Mouse (Mus musculus) cerebellum, postnatal 4 days (tissue): ENCODE measurements around the gene Tspan3.
A peak's percentile ranks its signal among the peaks of the same experiment; 100 is the strongest.

Experiments
- DNase-seq, 2 experiments: peaks; one replicate each; pipeline ENCODE4 v3.0.0; 2022; ENCODE audit warnings: low spot score in 2 of 2, mixed read lengths in 1 of 2

The Tspan3 gene

DNA sequence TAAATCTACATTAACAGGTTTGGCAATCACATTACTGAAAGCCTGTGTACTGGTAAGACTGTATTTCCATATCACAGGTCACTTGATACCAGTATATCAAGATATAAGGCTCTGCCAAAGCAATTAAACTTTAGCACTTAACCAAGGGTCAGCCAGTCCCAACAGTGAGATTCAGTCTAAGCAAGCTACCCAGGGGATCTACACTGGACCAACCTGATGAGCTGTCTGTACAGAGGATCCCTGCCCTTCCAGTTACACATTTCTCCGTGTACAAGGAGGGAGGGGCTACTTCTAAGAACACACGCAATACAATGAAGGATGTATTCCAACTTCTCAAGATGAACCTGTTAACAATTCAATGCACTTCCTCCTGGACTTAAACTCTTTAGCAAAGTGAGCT, 7.2 kb downstream of the Tspan3 start:
- no peak for DNase-seq

DNA sequence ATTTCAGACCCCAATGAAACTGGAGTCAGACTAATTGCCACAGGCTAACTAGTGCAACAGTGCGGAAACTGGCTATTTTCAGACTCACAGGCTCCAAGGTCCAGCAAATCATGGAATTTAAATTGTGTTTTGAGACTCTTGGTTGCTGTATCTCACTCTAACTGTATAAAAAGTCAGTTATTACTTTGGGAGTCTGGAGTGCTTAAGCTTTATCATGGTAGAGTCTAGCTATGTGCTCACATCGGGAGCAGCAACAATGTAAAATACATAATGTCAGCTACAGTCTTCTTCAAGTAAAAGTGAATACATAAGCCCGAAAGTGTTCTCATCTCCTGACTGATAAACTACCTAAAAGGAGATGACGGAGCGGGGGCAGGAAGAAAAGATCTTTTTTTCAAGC, 10.7 kb downstream of the Tspan3 start:
- no peak for DNase-seq

DNA sequence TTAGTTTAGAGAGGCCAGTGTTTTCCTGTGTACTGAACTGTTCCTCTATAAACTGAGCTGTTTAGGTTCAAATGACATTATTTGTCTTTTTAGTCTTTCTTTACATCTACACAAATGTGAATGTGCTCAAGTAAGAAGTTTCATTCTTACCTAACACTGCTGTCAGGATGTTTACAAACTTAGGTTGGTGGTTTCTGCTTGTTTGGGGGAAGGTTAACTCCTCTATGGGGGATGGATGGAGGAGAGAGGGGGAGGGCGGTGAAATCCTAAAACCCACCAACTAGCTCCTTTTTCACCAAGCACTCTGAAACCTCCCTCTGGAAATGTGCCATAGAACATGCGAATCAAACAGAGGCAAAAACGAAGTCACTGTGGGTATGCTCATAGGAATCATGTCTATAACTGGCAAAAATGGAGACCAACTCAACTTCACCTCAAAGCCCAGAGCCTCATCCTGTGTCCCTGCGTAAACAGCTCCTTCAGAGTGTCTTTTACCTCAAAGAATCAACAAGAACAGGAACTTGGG, 12.7 kb downstream of the Tspan3 start:
- DNase-seq = no peak

DNA sequence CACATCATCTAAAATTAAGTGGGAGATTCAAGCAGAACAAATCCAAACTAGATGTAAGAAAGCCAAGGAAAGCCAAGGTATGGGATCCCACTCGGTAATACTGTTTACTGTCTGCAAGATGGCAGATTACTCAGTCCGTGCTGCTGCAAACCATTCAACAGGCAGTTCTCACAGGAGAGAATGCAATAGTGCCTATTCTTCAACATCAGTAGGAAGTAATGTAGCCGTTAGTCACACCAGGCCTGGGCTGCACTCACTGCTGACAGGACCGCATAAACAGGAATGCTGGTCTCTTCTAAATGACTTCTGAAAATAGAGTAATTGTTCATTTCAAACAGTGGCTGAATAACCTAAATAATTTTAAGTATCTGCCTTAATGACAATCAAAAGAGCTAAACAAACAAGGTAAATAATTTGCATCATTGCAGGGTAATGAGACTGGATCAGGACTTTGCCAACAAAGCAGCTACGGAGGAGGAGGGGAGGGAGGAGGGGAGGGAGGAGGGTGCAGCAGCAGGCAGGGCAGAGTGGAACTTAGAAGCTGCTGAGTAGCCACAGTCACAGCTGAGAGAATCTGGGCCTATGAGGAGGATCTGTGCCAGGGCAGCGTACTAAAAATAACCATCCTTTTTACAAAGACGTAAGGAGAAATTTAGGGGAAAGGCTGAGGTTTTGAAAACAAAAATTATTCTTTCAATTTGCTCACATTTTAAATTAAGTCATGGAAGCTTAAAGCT, 13.4 kb downstream of the Tspan3 start:
- no peak for DNase-seq

DNA sequence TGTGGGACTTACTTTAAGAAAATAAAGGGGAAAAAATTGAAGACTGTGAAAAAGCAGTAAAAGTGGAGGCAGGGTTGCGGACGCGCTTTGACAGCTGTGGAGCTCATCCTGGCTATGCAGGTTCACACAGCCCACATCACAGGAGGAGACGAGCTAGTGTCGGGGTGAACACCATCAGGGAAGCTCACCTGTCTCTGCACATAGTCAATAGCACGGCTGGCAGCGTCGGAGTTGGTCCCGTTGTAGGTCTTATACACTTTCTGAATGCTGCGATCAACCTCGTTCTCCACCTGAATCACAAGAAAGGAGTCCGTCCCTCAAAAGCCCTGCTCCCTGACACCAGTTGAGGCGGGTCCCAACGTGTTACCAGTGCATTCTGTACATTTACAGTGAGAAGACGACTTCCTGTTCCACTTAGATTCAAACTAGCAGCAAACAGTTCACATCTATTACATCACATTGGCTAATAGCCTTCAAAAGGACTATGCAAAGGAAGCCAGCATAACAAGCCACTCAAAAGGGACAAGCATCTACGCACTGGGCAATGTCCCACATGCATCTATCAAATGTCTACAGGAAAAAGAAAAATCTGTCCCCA, 18.9 kb downstream of the Tspan3 start:
- no peak for DNase-seq

DNA sequence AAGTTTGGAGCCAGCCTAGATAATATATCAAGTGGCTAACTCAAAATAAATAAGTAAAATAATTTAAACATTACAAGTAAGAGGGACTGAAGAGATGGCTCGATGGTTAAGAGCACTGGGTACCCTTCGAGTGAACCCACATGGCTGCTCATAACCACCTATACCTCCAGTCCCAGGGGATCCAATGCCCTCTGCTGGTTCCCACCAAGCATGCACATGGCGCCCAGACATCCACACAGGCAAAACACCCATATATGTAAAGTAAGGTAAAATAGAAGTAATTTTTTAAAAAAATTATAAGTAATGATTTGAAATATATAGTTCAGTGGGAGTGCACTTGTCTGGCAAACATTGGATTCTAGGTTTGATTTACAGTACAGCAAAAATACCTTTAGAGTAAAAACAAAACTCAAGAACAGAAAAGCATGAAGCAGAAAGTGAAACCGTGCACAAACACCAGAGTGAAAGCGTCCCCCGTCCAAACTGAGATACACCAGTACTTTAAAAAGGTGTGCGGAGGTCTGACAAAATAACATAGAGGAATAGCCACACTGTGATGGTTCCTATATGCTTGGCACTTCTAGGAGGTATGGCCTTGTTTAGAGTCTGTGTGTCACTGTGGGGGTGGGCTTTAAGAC, 20.8 kb downstream of the Tspan3 start:
- no peak for DNase-seq

DNA sequence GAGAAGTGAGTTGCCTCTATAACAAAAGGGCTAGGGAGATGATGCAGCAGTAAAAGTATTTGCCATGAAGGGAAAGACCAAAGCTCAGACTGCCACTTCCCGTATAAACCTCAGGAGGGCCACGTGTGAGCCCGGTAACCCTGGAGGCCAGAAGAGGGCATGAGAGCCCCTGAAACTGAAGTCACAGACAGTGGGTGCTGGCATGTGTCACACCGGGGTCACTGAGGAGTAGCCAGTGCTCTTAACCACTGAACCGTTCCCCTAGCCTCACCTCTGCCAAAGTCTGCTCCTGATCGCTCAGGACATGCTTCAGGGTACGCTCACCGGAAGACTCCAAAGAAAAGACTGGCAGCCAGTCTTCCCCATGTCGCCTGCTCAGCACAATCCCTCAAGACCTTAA, 23.5 kb downstream of the Tspan3 start:
- DNase-seq = no peak

DNA sequence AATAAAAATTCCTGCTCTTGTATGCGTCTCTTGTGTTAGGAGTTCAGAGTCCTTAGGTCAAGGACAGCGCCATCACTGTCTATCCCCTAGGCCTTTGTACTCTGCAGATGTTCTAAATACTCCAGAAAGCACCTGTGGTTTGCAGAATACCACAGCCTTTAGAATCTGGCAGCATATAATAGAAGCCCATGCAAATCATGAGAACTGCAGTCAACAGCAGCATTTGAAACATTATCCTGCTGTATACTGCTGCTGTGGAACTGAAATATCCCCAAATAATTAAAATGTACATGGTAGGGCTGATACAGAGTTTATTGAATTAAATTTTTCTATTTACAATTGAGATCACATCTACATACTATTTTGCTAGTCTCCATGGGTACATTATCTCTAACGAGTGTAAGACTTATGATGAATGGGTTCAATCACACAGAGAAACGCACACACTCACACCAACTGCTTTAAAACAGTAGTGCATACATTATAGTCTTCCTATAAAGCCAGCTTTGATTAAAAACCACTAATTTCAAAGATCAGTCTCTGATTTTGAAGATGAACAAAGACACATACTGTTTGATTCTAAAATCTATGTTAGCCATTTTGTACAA, 29.6 kb downstream of the Tspan3 start:
- DNase-seq = no peak

DNA sequence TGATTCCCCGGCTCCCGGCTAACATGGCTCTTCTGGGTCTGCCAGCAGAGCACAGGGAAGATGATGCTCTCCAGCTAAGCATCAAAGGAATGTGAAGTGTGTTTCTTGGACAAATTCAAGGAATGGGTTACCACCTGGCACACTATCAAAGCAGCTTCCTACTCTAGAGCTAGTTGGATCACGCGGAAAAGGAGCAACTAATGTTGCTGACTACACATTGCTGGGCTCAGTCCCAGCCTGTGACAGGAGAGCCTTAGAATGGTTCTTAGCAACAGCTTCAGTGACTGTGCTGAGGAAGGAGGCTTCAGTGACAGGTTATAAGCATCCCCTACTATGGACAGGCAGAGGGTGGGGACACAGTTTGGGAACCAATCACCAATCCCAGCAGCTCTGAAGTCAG, 30.7 kb downstream of the Tspan3 start:
- DNase-seq = no peak

DNA sequence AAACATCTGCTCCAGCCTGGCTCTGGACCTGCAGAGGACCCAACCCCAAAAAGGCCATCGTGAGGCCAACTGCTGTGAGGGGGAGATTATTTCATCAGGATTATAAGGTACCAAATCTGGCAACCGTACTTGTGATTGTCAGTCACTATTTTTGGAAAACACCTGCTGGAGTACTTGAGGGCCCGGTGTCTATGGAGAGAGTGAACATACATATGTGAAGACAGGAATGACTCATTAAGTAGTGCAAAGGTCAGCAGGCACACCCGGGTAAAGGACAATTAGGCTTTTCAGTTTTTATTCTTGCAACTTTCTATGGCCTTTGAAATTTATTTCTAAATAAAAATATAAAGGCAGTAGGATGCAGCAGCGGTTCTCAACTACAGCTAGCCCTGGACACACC, 31.3 kb downstream of the Tspan3 start:
- DNase-seq = no peak

DNA sequence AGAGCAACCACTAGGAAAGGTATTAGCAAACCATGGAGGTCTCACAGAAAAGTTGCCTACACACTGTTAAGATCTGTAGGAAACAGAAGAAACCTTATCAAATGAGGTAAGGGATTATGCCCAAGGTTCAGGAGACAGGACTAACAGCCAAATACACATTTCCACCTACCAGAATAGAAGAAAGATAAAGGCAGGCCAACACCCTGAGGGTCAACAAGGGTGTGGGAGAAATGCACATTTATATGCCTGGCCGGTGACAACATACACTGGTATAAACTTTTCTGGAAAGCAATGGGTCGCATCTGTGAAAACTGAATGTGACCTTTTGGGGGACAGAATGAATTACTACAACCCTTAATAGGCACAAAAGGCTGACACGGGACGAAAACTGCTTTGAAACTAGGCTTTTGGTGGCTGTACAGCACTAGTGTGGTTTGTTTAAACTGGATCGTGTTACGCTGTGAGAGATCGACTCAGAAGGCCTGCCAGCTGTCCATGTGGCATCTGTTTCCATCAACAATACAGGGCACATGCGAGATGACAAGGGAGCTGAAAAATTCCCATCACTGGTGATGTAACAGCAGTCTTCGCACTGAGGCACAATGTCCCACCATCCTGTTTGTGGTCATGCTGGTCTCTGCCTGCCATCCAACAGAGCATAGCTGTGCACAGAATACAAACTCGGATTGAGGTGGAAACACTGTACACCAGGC, 33.3 kb downstream of the Tspan3 start:
- DNase-seq = no peak

DNA sequence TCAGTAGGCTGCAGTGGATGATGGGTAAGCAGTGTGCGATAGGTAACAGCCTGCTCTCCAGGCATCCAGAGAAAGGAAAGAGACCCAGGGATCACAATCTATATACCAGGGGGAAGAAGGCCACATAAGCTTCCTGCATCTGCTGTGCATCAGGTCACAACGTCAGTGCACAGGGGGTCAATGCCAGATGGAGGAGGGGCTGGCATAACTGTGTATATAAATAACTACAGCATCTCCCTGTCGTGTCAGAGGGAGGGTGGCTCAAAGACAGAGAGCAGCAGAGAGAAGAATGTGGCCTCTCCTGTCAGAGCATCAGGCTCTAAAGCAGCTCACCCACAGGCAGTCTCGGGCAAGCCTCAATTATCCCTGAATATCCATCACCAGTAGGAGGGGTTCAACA, 34.7 kb downstream of the Tspan3 start:
- DNase-seq = no peak

DNA sequence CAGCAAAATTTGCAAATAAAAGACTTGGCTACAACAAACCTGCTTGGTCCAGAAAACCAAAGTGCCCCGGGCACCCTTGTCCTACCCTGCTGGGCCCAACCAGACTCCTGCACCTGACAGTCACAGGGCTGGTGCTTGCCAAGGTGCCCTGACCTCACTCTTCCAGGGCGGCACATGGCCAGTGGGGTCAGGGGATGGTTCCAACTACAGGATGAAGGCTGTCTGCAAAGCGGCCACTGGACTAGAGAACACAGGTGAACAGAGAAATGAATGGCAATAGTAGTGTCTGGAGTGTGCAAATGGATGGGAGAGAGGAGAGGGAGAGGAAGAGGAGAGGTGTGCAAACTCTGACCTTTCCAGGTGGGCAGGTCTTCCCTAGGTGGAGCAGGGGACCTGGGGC, 35.3 kb downstream of the Tspan3 start:
- DNase-seq = no peak

DNA sequence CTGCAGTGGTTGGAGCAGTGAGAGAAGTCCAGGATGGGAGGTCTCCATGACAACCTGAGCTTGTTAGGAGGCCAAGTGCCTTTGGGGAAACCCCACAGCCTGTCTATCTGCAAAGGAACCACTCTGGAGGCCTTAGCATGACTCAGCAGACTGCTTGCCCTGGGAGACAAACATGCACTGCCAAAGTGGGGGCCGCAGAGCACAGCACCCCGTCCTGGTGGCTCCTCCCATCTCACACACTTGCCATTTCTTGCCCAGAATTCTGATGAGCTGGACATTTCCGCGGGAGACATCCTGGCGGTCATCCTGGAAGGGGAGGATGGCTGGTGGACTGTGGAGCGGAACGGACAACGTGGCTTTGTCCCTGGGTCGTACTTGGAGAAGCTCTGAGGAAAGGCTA, 36.9 kb downstream of the Tspan3 start:
- no peak for DNase-seq

DNA sequence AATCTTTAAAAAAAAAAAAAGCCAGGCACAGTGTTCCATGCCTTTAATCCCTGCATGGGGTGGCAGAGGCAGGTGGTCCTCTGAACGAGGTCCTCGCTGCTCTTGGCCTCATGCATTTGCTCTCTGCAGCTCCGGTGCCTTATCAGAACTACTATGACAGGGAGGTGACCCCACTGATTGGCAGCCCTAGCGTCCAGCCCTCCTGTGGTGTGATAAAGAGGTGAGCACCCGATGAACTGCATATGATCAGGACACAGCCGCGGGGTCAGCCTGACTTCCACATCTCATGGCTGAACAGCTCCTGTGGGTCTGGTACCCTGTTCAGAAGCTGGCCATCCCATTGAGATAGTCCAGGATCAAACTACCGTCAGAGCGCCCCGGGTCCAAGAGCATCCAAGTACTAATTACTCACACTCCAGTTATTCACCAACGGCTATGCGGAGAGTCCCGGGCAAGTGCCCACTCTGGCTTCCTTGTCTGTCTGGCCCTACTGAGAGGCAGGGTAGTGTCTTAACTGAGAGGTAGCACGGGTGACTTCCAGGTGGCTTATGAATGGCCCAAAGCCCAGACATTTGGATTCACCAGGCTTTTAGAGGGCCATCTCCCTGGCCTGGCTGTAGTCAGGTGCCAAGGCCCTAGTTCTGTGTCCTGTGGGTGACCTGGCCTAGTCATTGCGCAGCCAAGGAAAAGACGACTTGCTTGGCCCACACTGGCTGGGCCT, 38.7 kb downstream of the Tspan3 start:
- DNase-seq = no peak

DNA sequence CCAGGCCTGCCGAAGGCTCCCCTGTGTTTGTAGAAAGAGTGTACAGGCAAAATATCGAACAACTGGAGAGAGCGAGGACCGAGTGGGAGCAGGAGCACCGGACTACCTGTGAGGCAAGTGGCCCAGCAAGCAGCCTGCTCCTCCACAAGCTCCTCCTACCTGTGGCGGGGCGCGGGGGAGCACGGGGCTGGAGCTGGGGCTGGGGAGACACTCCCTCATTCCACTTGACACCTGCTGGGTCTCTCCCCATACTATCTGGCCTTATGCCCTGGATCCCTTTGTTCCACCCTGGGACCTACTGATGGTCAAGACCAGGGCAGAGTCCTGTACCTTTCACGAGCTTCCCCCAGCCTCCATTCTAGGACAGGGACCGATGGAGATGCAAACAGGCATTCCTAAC, 40.7 kb downstream of the Tspan3 start:
- DNase-seq = no peak

DNA sequence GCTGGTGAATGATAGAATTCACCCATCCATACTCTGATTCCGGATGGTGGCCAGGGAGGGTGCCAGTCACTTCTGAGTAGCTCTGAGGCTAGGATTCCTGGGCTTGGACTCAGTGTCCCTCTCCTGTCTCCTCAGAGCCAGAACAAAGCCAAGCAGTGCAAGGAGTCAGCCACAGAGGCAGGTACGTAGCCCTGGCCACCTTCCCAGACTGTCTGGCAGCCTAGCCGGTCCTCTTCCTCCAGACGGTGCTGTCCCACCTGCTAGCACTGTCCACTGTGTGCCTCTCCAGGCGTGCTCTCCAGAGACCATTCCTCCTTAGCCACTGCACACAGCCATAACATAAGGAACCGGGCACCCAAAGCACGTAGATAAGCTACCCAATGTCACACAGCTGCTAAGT, 41.7 kb downstream of the Tspan3 start:
- no peak for DNase-seq

DNA sequence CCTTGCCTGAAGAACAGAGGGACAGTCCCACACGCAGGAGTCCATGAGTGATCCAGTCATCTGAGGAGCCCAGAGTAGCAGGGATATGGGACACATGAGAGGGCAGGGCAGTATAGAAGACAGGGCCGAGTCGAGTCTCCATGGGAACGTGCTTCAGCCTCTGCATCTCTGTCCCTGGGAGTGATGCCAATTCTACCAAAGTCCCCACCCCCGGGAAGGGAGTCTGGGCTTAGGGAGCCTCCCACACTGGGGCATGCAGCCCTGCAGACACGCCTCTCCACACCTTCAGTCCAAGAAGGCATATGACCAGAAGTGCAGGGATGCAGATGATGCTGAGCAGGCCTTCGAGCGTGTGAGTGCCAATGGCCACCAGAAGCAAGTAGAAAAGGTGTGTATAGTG, 42.3 kb downstream of the Tspan3 start:
- DNase-seq = peak in 1 of 2 experiments; percentile 16

DNA sequence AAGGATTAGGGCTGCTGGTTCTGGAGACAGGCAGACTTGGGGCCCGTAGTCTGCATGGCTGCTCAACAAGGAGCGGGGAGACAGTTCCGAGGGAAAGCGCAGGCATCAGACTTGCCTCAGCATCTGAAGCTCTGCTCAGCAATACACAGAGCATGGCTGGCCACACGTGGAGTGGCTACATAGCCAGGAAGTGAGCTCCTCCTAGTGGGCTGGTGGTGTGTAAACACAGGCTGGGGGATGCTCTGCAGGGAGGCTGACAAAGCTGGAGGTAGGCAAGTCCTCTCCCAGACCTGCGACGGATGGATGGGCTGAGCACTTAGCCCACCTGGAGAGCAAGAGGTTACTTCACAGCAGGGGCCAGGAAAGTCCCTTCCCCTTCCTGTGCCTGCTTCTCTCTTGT, 44.2 kb downstream of the Tspan3 start:
- peak; percentile 20 to 53 for DNase-seq

DNA sequence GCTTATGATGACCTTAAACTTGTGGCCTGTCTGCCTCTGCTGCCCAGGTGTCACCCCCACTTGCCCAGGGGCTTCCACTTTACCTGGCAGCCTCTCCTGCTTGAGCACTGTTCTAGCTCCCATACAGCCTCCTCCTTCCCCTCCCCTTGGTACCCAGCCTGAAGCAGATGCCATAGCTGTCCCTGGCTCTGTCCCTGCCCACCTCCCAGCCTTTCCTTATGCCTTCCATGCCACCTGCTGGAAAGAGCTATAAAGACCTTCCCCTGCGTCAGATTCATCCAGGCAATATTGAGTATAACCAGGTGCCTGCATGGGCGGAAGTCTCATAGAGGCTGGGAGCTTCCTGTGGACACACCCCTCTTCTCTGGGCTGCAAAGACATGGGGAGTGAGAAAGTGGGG, 45.6 kb downstream of the Tspan3 start:
- no peak for DNase-seq

DNA sequence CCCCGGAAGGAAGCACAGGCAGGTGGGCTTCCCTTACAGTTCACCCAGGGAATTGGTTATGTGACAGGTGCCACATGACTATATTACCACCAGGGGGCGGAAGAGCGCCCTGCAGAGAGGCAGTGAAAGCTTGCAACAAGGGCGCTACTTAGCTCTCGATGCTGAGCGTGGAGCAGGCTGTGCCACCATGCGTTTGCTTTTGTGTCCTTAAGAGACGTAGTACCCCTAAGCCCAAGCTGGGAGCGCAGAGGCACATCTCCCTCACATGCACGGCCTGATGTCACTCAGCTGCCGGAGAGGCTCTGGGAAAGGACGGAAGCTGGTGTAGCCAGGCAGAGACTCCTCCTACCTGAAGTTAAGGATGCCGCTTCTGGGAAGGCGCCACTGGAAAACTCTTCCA, 46.7 kb downstream of the Tspan3 start:
- peak in 1 of 2 experiments; percentile 61 for DNase-seq
